8 mouse cellular contexts compared by ENCODE assay signal in genomic region chr12:56241735-56242134, GRCm38 (mm10).
A peak's percentile ranks its signal among the peaks of the same experiment; 100 is the strongest.
DNase-seq lines count a peak whose midpoint lies in the region; ATAC-seq and TF ChIP-seq lines count a peak whose summit lies in the region.

No protein-coding gene starts in this region.

- no peaks in the 10 kb centered on the region for H3K9me3 ChIP-seq in heart, embryonic 10.5 days
- H3K9me3 ChIP-seq in embryonic facial prominence, embryonic 11.5 days (replicated peaks; ENCODE audit: control insufficient read depth, low read length), result no peaks in the 10 kb centered on the region

- H3K27me3 ChIP-seq in heart, embryonic 10.5 days (ENCODE audit: insufficient read depth, poor library complexity, severe bottlenecking), result no peaks in the 10 kb centered on the region
- H3K27me3 ChIP-seq in C2C12 (ENCODE audit: control insufficient read depth, insufficient read depth, insufficient read length), result no peaks in the 10 kb centered on the region
- H3K27me3 ChIP-seq in embryonic facial prominence, embryonic 11.5 days (ENCODE audit: control insufficient read depth, insufficient read depth, low read length), result no peaks in the 10 kb centered on the region

- H3K79me3 ChIP-seq in C2C12 (ENCODE audit: low read depth), result no peaks in the 10 kb centered on the region

- H3K27ac ChIP-seq in heart, embryonic 10.5 days, result no peak overlapping the region
- no peak overlapping the region for H3K27ac ChIP-seq in embryonic facial prominence, embryonic 11.5 days (replicated peaks; ENCODE audit: low read depth, low read length)

- H3ac ChIP-seq in C2C12 (ENCODE audit: control insufficient read depth, insufficient read length, low read depth), result no peak overlapping the region

- no peak for ATAC-seq in embryonic facial prominence, embryonic 11.5 days (replicated peaks; ENCODE audit: insufficient number of reproducible peaks, low FRiP score, low TSS enrichment, low read depth)
- ATAC-seq in megakaryocyte progenitor cell, adult 5-6 weeks (replicated peaks; ENCODE audit: poor library complexity), result peak; percentile 99

- H3K9ac ChIP-seq in embryonic facial prominence, embryonic 11.5 days (replicated peaks; ENCODE audit: low read length), result no peak overlapping the region

- TF ChIP-seq CTCF in C2C12 (IDR thresholded peaks at IDR 0.05; ENCODE audit: control insufficient read depth, insufficient read depth, insufficient read length), result peak; percentile 1

- no peak overlapping the region for H3K4me3 ChIP-seq in heart, embryonic 10.5 days
- H3K4me3 ChIP-seq in C2C12 (ENCODE audit: insufficient read depth, poor library complexity, severe bottlenecking), result no peak overlapping the region
- no peak overlapping the region for H3K4me3 ChIP-seq in embryonic facial prominence, embryonic 11.5 days (ENCODE audit: low read depth, low read length)

- intact Hi-C loops in heart, postnatal 36 days (cut with DNase I), result loop anchor here (5.0 to 10.0 kb wide), 2 partner anchors 166 to 293 kb away; partner anchors contain the start of gene Nkx2-1

- H3K4me2 ChIP-seq in embryonic facial prominence, embryonic 11.5 days (ENCODE audit: low read depth, low read length), result no peak overlapping the region

- peak; percentile 3 to 4 for DNase-seq in heart, postnatal 36 days
- DNase-seq in heart, embryonic 10.5 days (ENCODE audit: low spot score), result no peak
- DNase-seq in ZHBTc4 (ENCODE audit: low read depth, low spot score), result peak; percentile 91
- DNase-seq in embryonic facial prominence, embryonic 11.5 days (ENCODE audit: low spot score), result peak; percentile 68
- peak; percentile 33 for DNase-seq in layer of hippocampus, adult 9-11 months
- no peak for DNase-seq in MN1 (ENCODE audit: low spot score)

- no peaks in the 10 kb centered on the region for H3K36me3 ChIP-seq in heart, embryonic 10.5 days
- no peaks in the 10 kb centered on the region for H3K36me3 ChIP-seq in C2C12 (ENCODE audit: control insufficient read depth, insufficient read depth)
- H3K36me3 ChIP-seq in embryonic facial prominence, embryonic 11.5 days (replicated peaks; ENCODE audit: control insufficient read depth, insufficient read depth, low read depth, low read length), result no peaks in the 10 kb centered on the region

- H3K4me1 ChIP-seq in heart, embryonic 10.5 days, result 0 out of 2 replicates have a peak, but pooled peaks cover 4% of the 10 kb centered on the region
- no peaks in the 10 kb centered on the region for H3K4me1 ChIP-seq in embryonic facial prominence, embryonic 11.5 days (ENCODE audit: control insufficient read depth, insufficient read depth, low read length)

- WGBS in heart, embryonic 10.5 days, result 22% methylated on average over 5 of the region's 5 CpGs
- WGBS in embryonic facial prominence, embryonic 11.5 days, result 13% methylated on average over 5 of the region's 5 CpGs

- no peaks in the 10 kb centered on the region for H3K79me2 ChIP-seq in C2C12 (ENCODE audit: control insufficient read depth, insufficient read depth)

TF ChIP-seq in C2C12, 6 proteins besides CTCF, POLR2A, EP300 and RAD21:
- TF ChIP-seq MYOD1 (IDR thresholded peaks at IDR 0.05; ENCODE audit: control insufficient read depth, insufficient read length, low read depth), result no peak
- no peak for TF ChIP-seq MYOG (IDR thresholded peaks at IDR 0.05; ENCODE audit: control insufficient read depth, extremely low read depth, insufficient read length)
- no peak for TF ChIP-seq MAX (IDR thresholded peaks at IDR 0.05)
- TF ChIP-seq CEBPB (IDR thresholded peaks at IDR 0.05; ENCODE audit: low read depth), result no peak
- TF ChIP-seq USF1 (IDR thresholded peaks at IDR 0.05; ENCODE audit: low read depth), result no peak
- no peak for TF ChIP-seq FOSL1 (IDR thresholded peaks at IDR 0.05; ENCODE audit: insufficient read depth, low read length, poor library complexity, severe bottlenecking)

Comparison
In these comparisons a context has a peak if more than half of its experiments do, and no peak if none do; other contexts are left out.
1. DNase-seq: peak in heart, postnatal 36 days (2 of 2), ZHBTc4 (single experiment), embryonic facial prominence, embryonic 11.5 days (single experiment) and layer of hippocampus, adult 9-11 months (single experiment); none in heart, embryonic 10.5 days (single experiment) and MN1 (single experiment).